Mouse (Mus musculus): ENCODE results near the gene Top3a. TPM values are rescaled to one million over a fixed set of nuclear protein-coding genes. Genes with fewer than 3 reads are reported as not detected.

Top3a gene
- polyA plus RNA-seq, 1 experiment from 2014 or later, result 20.5 TPM

DNA sequence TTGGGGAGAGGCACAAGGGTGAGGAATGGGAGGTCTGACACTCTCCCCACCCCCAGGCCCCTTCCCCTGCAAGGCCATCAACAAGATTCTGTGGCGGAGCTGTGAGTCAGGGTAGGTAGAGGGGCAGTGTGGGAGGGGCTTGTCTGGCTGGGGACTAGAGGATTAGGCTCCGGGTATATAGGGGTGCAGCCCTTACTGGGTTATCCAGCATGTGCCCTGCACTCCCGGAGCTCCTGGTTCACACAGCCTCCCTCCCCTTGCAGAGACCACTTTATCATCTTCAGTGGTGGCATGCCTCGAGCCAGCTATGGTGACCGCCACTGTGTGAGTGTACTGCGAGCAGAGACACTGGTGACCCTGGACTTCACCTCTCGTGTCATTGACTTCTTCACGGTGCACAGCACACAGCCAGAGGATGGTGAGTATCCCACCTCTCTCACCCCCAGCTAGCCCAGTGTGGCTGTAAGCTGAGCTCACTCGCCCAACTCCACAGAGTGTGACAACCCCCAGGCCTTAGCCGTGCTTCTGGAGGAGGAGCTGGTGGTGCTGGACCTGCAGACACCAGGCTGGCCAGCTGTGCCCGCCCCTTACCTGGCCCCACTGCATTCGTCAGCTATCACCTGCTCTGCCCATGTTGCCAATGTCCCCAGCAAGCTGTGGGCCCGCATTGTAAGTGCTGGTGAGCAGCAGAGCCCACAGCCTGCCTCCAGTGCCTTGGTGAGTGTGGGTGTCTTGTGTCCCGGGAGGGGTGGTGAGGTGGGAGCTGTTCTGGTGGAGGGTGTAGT lies 70.3 kb downstream of the Top3a start:
- Histone ChIP-seq H3K36me3 (replicated peaks) (peaks cover 90% of the 10 kb centered on the region), H3K4me2 (no peak overlapping the region), H3K4me3 (replicated peaks) (no peak overlapping the region), H3K9me3 (no peaks in the 10 kb centered on the region), H3K9ac (no peak overlapping the region), H3K27ac (no peak overlapping the region), H3K4me1 (peaks cover 22% of the 10 kb centered on the region), H3K27me3 (no peaks in the 10 kb centered on the region)
- ATAC-seq (ENCODE audit: low FRiP score), result no peak
- WGBS, result 87% methylated on average over 14 of the region's 14 CpGs

DNA sequence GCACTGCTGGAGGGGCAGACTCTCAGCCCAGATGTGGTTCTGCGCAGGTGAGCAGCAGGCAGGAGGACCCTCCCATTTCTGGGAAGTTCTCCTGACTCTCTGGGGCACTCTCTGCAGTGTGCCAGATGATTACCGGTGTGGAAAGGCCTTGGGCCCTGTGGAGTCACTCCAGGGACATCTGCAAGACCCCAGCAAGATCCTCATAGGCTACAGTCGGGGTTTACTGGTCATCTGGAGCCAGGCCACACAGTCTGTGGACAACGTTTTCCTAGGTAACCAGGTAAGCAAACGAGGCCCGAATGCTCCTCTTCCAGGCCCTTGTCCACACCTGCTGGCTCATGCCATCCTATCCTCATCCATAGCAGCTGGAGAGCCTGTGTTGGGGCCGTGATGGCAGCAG lies 71.1 kb downstream of the Top3a start:
- Histone ChIP-seq H3K9me3 (no peaks in the 10 kb centered on the region), H3K4me3 (replicated peaks) (no peak overlapping the region), H3K9ac (no peak overlapping the region), H3K4me1 (peaks cover 30% of the 10 kb centered on the region), H3K4me2 (no peak overlapping the region), H3K27me3 (no peaks in the 10 kb centered on the region), H3K36me3 (replicated peaks) (peaks cover 83% of the 10 kb centered on the region), H3K27ac (no peak overlapping the region)
- no peak for ATAC-seq (ENCODE audit: low FRiP score)
- WGBS, result 88% methylated on average over 7 of the region's 7 CpGs

DNA sequence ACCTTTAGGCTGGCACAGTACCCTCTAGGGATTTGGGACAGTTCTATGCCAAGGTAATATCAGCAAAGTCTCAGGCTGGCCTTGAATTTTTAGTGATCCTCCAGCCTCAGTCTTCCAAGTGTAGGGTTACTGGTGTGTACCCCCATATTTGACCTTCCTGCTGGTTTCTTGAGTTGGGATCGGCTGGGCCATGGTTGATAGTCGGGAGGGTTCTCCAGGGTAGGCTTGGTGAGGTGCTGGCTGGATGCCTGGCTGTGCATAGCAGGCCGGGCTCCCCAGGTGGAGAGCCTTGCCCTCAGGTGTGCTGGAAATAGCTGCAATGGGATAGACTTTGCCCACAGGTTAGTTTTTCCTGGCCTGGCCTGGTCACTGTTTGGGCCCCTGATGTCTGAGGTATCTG lies 71.9 kb downstream of the Top3a start:
- Histone ChIP-seq H3K4me1 (peaks cover 37% of the 10 kb centered on the region), H3K9me3 (no peaks in the 10 kb centered on the region), H3K9ac (no peak overlapping the region), H3K27ac (no peak overlapping the region), H3K4me3 (replicated peaks) (no peak overlapping the region), H3K27me3 (no peaks in the 10 kb centered on the region), H3K36me3 (replicated peaks) (peaks cover 75% of the 10 kb centered on the region), H3K4me2 (no peak overlapping the region)
- ATAC-seq (ENCODE audit: low FRiP score), result no peak
- WGBS, result 85% methylated on average over 3 of the region's 3 CpGs

DNA sequence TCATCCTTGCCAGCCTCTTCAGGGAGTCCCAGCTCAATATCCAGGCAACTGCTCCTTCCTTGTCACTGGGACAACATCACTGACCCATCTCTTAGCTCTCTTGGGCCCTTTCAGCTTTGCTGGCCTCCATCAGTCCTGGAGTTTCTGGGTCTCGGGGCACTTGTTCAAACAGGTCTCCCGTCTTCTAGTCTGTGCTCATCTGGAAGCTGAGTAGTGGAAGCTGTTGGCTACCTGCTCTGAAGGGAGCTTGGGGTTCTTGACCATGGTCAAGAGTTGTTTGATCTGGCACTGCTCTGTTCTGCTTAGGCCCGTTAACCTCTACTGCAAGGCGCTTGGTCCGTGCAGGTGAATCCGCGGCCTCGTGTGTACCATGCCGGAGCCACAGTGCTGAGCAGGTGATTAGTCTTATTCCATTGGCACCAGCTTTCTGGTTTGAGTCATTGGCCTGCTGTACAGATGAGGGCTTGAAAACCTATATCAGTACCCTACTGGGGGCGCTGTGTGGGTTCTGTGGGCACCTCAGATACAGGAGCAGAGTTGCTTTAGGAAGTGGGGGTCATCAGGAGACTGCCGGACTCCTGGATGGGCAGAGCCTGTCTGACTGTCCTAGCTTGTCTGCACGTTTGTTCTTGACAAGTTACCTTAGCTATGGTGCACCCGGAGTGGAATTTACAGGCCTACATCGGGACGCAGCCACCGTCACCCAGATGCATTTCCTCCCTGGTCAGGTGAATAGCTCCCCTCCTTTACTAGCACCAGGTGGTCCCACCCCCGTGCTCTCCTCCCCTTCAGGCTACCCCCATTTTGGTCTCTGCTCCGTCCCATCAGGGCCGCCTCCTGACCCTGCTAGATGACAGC lies 72.9 kb downstream of the Top3a start:
- no peak for ATAC-seq (ENCODE audit: low FRiP score)
- WGBS, result 94% methylated on average over 19 of the region's 19 CpGs
- no peak overlapping the region for H3K9ac ChIP-seq

DNA sequence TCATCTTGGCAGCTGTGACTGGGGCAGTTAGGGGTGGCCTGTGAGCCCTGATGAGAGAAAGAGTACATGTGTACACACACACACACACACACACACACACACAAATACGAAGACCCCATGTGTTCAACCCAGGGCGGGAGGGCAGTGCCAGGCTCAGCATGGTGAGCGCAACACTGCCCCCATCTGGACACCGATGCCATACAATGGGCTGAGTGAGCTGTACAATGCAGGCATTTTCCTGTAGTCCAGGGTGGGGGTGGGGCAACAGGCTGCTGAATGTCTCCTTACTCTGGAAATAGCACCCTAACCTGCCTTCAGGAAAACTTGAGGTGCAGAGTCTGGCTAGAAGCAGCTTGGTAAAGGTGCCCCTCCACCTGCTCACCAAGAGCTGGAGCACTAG lies 74.0 kb downstream of the Top3a start:
- H3K27ac ChIP-seq, result peak overlapping the region; percentile 36; the same call in 1 of the 2 replicates
- no peak overlapping the region for H3K4me3 ChIP-seq (replicated peaks)
- ATAC-seq (ENCODE audit: low FRiP score), result peak; percentile 22; the same call in 1 of the 2 replicates
- H3K36me3 ChIP-seq (replicated peaks), result peaks cover 54% of the 10 kb centered on the region
- 24% methylated on average over 4 of the region's 4 CpGs for WGBS
- H3K27me3 ChIP-seq, result no peaks in the 10 kb centered on the region
- H3K9ac ChIP-seq, result 0 out of 2 replicates have a peak overlapping the region, but pooled peaks have one; percentile 17
- peaks cover 46% of the 10 kb centered on the region for H3K4me1 ChIP-seq
- H3K4me2 ChIP-seq, result peak overlapping the region; percentile 28; the same call in 1 of the 2 replicates
- H3K9me3 ChIP-seq, result no peaks in the 10 kb centered on the region

More for the DNA sequence above, 72.9 kb downstream of the Top3a start:
- H3K4me2 ChIP-seq, result no peak overlapping the region
- H3K27ac ChIP-seq, result no peak overlapping the region
- no peak overlapping the region for H3K4me3 ChIP-seq (replicated peaks)
- peaks cover 65% of the 10 kb centered on the region for H3K36me3 ChIP-seq (replicated peaks)
- no peaks in the 10 kb centered on the region for H3K9me3 ChIP-seq
- H3K4me1 ChIP-seq, result peaks cover 37% of the 10 kb centered on the region
- H3K27me3 ChIP-seq, result no peaks in the 10 kb centered on the region

DNA sequence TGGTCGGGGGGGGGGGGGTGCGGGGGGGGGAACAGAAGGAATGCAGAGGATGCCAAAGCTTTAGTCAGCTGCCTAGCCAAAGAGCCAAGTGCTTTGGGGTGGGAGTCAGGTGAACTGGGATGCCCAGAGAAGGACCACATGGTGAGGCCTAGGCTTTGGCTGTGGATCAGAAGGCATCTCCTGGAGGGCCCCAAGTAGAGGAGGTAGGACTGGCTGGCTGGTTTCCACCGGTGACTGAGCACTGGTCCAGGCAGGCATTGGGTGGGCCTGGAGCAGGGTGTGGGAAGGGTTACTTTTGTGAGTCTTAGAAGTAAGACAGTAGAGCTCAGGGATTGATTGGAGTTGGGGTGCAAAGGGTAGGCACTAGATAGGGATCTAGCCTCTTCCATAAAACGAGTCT lies 75.6 kb downstream of the Top3a start:
- H3K27ac ChIP-seq, result no peak overlapping the region

DNA sequence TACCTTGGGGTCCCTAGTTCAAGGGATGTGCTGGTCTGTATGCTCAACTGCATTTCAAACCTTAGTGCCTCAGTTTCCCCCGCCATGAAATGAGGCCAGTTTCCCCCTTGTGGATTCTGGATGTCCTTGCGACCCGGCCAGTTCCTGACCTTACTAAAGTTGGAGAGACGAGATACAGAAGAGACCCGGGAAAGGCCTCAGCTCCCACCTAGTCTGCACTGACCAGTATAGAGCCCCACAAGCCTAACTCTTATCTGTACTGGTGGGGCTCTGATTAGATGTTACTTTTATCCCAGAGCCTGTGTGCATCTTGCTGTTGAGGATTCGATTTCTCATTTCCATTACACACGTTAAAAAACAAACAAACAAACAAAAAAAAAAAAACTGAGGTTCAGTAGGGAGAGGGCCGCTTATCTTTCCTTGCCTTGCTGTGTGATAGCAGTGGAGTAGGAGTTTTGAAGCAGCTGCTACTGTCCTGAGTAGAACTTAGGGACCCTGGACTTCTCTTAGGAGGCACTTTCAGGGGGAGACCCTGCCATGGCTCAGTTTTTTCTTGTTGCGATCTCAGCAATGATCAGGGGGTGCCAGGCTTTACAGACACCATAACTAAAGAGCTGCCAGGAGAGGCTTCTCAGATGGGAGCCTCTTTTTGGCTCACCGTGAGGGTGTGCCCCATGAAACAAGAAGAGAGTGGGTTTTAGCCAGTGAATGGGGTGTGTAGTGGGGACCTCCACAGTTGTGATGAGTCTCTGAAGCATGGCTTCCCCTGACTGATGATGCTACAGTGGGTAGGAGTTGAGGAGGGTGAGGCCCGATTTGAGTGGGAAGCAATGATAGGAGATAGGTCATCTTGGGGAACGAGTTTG lies 76.6 kb downstream of the Top3a start:
- Histone ChIP-seq H3K4me1 (peaks cover 46% of the 10 kb centered on the region), H3K27me3 (no peaks in the 10 kb centered on the region), H3K4me3 (replicated peaks) (peak overlapping the region; percentile 86), H3K9ac (peak overlapping the region; percentile 93), H3K9me3 (no peaks in the 10 kb centered on the region), H3K4me2 (peak overlapping the region; percentile 67), H3K27ac (peak overlapping the region; percentile 95), H3K36me3 (replicated peaks) (peaks cover 28% of the 10 kb centered on the region)
- ATAC-seq (ENCODE audit: low FRiP score), result no peak
- 28% methylated on average over 12 of the region's 12 CpGs for WGBS

More for the DNA sequence above, 75.6 kb downstream of the Top3a start:
- Histone ChIP-seq H3K36me3 (replicated peaks) (peaks cover 39% of the 10 kb centered on the region), H3K4me2 (peak overlapping the region; percentile 67), H3K4me3 (replicated peaks) (peak overlapping the region; percentile 86), H3K9ac (peak overlapping the region; percentile 93), H3K4me1 (peaks cover 46% of the 10 kb centered on the region), H3K27me3 (no peaks in the 10 kb centered on the region), H3K9me3 (no peaks in the 10 kb centered on the region)
- WGBS, result 88% methylated on average over 2 of the region's 4 CpGs
- ATAC-seq (ENCODE audit: low FRiP score), result no peak

DNA sequence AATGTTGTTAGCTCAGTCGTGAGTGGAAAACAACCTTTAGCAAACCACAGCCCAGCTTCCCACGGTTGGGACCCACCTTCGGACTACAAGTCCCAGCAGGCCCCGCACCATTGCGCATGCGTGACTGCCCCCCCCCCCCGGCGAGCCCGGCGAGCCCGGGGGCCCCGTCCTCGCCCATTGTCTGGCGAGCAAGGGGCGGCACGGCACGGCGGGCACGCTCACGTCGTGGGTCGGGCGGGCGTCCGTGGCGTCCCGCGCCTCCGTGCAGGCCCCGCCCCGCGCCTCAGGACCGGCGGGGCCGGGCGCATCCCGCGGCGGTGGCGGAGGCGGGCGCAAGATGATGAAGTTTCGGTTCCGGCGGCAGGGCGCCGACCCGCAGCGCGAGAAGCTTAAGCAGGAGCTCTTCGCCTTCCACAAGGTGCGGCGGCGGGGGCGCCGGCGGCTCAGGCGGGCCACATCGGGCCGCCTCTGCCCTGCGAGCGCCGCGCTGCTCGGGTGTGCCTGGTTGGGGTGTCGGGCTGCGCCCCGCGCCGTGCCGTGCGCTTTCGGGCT lies 77.6 kb downstream of the Top3a start, which contains the start of gene Llgl1:
Gene Llgl1, plus strand, starts transcription at position 200 of the 552 bp plus-strand sequence.
- WGBS, result under 1% methylated on average over 60 of the region's 73 CpGs
- Histone ChIP-seq H3K4me3 (replicated peaks) (peak within 1 kb of the TSS; percentile 86), H3K27me3 (no peaks in the 10 kb centered on the region), H3K4me1 (peaks cover 46% of the 10 kb centered on the region), H3K36me3 (replicated peaks) (peaks cover 19% of the 10 kb centered on the region), H3K4me2 (peak within 1 kb of the TSS; percentile 67), H3K27ac (peak within 1 kb of the TSS; percentile 95), H3K9ac (peak within 1 kb of the TSS; percentile 93), H3K9me3 (no peaks in the 10 kb centered on the region)
- ATAC-seq (ENCODE audit: low FRiP score), result peak; percentile 89

DNA sequence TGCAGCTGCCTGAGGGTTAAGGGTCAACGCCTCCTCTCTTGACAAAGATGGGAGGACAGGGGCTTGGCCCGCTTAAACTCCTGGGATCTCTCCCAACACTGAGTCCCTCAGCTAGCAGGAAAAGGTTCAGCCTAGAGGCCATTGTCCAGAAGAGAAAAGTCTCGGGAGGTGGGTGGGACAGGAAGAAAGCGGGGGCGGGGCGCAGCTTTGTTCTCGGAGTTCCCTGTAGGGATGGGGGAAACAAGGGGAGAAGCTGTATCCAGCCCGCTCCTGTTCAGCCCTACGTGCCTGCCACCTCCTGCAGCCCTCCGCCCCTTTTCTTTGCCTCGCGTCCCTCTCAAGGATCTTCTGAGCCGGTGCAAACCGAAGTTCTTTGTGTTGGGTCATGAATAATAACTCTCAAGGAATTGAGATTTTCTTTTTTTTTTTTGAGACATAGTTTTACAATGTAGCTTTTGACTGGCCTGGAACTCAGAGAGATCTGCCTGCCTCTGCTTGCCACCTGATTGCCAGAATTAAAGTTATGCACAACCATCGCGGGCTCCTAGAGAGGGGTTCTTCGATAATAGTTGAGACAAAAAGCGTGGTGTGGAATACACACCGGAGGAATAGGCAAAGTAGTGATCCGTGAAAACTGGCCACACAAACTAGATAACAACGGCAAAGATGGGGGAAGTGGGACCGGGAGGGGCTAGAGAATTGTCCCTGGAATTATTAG lies 78.2 kb downstream of the Top3a start:
- peak overlapping the region; percentile 86 for H3K4me3 ChIP-seq (replicated peaks)
- H3K27ac ChIP-seq, result peak overlapping the region; percentile 95
- H3K9me3 ChIP-seq, result no peaks in the 10 kb centered on the region
- peak; percentile 54 for ATAC-seq (ENCODE audit: low FRiP score)
- no peaks in the 10 kb centered on the region for H3K27me3 ChIP-seq
- H3K36me3 ChIP-seq (replicated peaks), result peaks cover 13% of the 10 kb centered on the region; the same call in 1 of the 2 replicates
- H3K4me2 ChIP-seq, result peak overlapping the region; percentile 67
- peak overlapping the region; percentile 93 for H3K9ac ChIP-seq
- under 1% methylated on average over 22 of the region's 22 CpGs for whole genome bisulfite sequencing
- peaks cover 45% of the 10 kb centered on the region for H3K4me1 ChIP-seq

DNA sequence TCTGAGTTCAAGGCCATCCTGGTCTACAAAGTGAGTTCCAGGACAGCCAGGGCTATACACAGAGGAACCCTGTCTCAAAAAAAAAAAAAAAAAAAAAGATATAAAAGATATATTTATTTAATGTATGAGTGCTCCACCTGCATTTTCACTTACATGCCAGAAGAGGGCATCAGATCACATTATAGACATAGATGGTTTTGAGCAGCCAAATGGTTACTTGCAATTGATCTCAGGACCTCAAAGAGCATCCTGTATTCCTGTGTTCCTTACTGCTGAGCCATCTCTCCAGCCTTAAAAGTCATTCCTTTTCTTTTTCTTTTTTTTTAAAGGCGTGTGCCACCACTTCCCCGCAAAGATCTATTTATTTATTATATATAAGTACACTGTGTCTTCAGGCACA lies 79.6 kb downstream of the Top3a start:
- Histone ChIP-seq H3K9me3 (no peaks in the 10 kb centered on the region), H3K4me1 (peaks cover 31% of the 10 kb centered on the region), H3K4me2 (no peak overlapping the region), H3K9ac (no peak overlapping the region), H3K36me3 (replicated peaks) (peaks cover 6% of the 10 kb centered on the region; the same call in 1 of the 2 replicates), H3K27me3 (no peaks in the 10 kb centered on the region), H3K27ac (no peak overlapping the region), H3K4me3 (replicated peaks) (no peak overlapping the region)
- no peak for ATAC-seq (ENCODE audit: low FRiP score)
- 84% methylated on average over 2 of the region's 2 CpGs for WGBS

DNA sequence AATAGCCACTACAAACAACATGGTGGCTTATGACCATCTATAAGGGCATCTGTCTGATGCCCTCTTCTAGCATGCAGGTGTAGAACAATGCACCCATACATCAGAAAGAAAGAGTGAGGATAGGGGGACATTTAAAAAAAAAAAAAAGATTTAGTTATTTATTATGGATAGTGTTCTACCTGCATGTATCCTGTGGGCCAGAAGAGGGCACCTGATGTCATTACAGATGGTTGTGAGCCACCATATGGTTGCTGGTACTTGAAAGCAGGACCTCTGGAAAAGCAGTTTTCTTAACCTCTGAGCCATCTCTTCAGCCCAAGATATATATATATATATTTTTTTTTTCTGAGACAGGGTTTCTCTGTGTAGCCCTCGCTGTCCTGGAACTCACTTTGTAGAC lies 81.0 kb downstream of the Top3a start:
- no peaks in the 10 kb centered on the region for H3K27me3 ChIP-seq
- no peak overlapping the region for H3K9ac ChIP-seq
- no peak overlapping the region for H3K4me2 ChIP-seq
- ATAC-seq (ENCODE audit: low FRiP score), result no peak
- WGBS, result 74% methylated on average over 1 of the region's 1 CpGs
- no peak overlapping the region for H3K27ac ChIP-seq
- H3K4me3 ChIP-seq (replicated peaks), result no peak overlapping the region
- H3K9me3 ChIP-seq, result no peaks in the 10 kb centered on the region
- no peaks in the 10 kb centered on the region for H3K36me3 ChIP-seq (replicated peaks)
- H3K4me1 ChIP-seq, result peaks cover 17% of the 10 kb centered on the region
